Mouse (Mus musculus): ENCODE measurements around the gene Naaladl1.

GRCm38 (mm10) chr19:6079983-6080480 is 25.6 kb upstream of the Naaladl1 start, which contains the start of gene Tmem262:
- no peak for TF ChIP-seq POLR2A (IDR thresholded peaks at IDR 0.05; ENCODE audit: insufficient read depth, low read depth, low read length)
- TF ChIP-seq CTCF (IDR thresholded peaks at IDR 0.05) = no peak

Measured in heart, adult 2 months (tissue).